Mouse (Mus musculus) lung, adult 18-20 months (tissue): ENCODE measurements around the gene Map3k14.
"Not testable (repeated sequence)": the region's sequence is repeated elsewhere in the genome, so short reads cannot be mapped to it uniquely, and the experiment has no call there.

ENCODE experiments used
- DNase-seq, 2 experiments: peaks; one replicate each; pipeline ENCODE4 v3.0.0; 2022; ENCODE audit warnings: mixed read lengths in 2 of 2

Gene Map3k14

DNA sequence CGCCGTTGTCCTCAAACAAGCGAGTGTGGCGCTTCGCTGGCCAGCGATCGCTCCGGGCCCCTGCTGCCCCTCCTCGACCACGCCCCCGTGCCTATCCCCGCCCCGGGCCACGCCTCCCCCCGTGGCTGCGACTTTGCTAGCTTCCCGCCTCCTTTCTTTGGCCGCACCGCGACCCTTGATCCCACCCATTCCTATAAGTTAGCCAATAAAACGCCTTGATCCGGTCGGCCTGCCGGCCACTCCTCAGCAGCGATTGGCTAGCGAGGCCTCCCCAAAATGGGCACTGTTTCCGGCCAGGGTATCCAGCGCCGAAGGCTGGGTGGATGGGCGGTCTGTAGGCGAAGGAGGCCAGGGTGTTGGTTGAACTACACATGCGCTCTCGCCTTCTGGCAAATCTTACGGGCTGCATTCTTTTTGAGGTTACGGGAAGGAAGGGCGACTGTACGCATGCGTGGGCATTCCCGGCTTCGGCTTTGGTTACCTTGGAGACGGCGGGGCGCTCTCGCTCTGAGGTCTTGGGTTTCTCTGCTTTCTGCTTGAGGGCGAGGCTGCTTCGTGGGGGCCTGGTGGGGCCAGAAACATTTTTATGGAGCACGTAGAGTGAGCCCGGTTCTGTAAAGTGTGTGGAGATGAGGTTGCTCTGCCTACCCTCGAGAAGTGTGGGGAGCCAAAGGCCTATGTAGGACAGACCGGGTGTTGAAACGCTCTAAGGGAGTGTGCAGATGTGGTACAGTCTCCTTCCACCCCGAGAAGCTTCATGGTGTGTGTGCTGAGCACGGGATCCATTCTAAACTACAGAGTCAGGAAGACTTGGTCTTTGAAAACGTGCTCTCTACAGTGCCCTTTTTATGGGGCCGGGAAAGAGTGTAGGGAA lies at the start of gene Map3k14:
Gene Map3k14 (minus strand): TSS at position 127 of the 874 bp plus-strand sequence.
- peak; percentile 100 for DNase-seq

DNA sequence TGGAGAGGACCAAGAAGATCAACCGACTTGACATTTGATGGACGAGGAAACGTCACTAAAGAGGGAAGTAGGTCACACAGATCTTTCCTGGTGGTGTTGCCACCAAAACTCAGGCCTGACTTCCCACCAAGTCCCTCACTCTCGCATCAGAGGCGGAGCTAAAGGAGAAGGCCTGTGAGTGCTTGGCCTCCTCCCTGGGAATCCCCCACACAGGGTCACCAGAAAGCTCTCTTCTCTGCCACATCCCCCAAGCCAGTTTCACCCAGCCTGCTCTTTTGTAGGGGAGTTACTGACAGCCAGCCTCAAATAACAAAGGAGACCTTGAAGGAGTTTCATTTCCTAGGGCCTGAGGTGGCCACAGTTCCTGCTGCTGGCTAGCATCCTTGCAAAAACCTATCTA lies 48.1 kb upstream of the Map3k14 start:
- no peak for DNase-seq

DNA sequence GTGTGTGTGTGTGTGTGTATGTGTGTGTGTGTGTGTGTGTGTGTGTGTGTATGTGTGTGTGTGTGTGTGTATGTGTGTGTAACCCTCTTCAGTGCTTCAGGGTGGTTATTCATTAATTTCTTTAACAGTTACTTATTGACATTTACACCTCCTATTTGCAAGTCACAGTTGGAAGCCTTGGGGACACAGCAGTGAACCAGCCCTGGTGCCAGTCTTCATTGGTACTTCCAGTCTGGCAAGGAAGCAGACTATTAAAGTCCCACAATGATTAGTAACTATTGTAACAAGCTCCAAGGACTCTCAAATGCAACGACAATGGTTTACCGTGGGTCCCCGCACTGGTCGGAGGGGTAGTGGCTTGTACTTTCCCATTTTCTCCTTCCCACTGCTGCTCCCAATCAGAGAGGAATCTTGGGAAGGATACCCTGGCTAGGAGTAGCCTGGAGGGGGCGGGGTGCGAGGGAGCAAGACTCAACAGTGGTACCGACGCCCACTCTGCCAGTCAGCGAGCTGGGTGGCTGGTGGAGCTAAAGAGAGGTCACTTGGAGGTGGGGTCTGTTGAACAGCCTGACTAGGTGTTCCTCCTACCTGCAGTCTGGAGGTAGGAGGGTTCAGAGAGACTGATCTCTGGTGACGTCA lies 47.6 kb upstream of the Map3k14 start:
- DNase-seq: no peak

DNA sequence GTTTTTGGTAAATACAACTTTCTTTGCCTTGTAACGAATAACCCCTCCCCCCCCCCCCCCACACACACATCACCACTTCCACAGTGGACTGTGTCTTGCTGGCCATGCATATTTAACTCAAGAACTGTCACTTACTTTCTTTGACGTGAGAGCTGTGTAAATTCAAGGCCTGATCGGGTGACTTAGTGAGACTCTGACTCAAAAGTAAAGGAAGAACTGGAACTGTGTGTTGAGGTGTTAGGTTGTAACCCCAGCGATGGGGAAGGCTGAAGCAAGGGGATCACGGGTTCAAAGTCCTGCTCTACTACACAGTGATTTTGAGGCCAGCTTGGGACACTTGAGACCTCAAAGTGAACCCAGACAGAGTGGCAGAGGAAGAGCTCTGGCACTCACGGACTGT lies 46.3 kb upstream of the Map3k14 start:
- DNase-seq: no peak

DNA sequence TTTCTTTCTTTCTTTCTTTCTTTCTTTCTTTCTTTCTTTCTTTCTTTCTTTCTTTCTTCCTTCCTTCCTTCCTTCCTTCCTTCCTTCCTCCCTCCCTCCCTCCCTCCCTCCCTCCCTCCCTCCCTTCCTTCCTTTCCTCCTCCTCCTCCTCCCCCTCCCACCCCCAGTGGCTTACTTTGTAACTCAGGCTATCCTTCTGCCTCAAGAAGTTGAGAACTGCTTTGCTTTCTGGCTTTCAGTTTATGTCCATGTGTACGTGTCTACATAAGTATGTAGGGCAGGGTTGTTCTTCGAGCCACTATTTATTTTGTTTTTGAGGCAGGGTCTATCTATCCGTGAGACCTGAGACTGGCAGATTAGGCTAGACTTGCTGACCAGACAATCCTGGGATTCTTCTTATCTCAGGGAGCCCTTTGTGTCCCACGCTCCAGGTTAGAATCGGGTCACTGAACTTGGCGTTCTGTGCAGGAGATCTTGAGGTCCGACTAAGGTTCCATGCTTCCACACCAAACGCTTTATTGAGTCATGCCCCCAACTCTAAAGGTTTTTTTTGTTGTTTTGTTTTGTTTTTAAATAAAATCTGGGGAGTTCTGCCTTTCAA lies 45.5 kb upstream of the Map3k14 start:
- no peak for DNase-seq

DNA sequence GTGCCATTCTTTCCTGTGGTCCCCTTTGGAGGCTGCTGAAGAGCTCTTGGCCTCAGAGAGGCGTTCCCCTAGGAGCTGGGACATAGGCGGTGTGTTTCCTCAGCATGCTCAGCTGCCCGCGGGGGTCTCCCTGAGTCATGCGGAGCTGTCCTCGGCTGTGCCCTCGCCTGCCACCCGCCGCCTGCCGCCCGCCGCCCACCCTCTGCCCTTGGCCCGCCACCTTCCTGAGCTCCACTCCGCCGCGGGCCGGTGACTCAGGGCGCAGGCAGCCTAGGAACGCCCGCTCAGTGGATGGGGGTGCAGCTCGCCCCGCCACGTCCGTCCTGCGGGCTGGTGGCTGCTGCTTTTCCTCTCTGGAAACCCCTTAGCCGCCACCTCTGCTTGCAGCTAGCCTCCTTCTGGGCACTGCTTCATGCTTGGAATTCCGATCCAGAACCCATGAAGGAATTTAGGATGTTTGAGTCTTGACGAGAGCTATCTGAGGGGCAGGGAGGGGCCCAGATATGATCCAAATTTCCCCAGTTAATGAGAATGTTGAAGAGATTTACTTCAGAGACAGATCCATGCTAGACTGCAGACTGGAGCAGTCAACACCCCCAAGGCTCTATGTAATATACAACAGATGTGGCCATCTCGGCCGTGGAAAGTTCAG lies 44.8 kb upstream of the Map3k14 start:
- DNase-seq: peak; percentile 71 to 76

DNA sequence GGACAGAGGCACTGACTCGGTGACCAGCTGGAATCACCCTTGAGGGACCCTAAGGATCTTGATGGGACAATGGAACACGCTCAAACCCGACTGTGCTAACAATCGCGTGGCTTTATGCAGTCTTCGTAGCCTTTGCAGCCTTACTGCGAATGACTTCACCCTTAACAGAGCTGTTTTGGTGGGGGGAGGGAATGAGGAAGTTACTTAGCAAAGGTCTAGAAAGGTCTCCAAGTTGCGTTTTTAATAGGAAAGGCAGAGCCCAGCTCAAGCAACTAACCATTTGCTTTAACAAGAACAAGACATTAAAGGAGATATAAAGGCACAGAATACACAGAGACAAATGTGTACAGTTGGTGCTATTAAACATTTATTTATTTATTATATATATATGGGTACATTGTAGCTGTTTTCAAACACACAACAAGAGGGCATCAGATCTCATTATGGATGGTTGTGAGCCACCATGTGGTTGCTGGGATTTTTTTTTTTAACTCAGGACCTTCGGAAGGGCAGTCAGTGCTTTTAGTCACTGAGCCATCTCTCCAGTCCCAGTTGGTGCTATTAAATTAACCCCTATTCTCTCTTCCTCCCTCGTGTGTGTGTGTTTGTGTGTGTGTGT lies 42.8 kb upstream of the Map3k14 start:
- no peak for DNase-seq

DNA sequence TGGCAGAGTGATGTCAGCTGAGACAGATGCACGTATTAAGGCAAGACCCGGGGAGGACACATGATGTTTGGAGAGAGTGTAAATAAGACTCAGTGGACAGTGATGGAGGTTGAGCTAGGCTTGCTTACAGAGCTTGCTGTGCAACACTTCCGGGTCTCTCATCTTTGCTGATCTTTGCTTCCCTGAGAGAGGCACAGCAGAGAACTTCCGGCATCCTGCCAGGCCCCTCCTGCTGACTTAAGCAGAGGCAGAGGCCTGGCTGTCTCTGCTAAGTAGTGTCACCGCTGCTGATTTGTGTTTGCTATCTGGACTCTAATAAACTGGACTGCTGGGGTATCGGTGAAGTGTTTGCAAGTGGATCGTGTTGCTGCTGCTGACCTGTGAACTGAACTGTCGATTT lies 40.6 kb upstream of the Map3k14 start:
- DNase-seq: peak; percentile 59 to 61

DNA sequence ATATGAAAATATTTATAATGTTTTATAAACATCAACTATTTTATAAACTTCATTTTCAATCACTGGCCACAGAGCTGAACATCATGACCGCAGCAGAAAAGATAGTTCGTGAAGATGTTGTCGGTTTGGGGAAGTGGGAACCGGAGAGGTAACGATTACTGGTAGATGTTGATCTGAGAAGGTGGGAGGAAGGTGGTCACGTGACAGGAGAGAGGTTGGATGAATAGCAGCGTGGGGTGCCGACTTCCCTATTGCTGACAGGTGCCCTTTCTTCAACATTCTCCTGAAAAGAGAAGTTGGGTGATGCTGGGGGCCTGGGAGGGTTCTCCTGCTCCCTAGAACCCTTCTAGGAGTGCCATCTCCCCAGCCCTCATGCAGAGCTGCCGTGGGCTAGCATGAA lies 37.3 kb upstream of the Map3k14 start:
- DNase-seq: no peak

DNA sequence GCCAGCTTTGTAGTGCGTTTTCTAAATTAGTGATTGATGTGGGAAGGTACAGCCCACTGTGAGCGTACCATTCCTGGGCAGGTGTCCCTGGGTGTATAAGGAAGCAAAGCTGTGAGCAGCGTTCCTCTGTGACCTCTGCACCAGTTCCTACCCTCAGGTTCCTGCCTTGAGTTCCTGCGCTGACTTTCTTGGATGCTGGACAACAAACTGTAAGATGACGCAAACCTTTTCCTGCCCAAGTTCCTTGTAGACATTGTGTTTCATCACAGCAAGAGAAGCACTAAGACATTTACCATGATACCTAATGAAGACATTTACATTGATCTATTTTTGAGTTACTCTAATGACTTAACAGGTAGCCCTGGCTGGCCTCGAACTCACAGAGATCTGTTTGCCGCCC lies 27.5 kb upstream of the Map3k14 start:
- DNase-seq: no peak

DNA sequence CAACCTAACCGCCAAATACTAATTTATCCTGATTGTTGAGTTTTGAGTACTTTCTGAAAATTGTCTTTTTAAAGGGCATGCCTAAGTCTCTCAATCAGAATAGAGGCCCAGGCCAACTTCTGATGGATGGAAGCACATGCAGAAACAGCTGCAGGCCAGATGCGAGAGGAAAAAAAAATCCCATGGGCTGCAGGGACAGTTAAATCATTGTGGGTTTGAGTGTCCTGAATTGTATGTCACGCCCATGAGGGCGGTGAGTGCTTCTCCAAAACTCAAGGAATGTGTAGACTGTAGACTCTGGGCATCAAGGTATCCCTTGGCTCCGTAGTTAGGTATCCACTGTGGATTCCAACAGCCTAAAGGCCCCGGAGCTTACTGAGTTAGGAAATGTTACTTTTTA lies 26.8 kb upstream of the Map3k14 start:
- no peak for DNase-seq

DNA sequence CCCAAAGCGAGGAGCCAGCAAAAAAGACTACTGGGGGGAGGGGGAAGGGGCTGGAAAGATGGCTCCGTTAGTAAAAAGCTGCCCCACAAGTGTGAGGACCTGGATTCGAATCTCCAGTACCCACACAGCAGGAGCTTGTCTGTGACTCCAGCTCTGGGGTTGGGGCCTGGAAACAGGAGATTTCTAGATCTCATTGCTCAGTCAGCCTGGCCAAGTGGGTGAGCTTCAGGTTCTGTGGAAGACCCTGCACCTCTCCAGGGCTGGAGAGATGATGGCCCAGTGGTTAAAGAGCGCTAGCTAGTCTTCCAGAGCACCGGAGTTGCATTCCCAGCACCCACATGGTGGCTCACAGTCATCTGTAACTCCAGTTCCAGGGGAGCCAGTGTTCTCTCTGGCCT lies 25.6 kb upstream of the Map3k14 start:
- DNase-seq: no peak

DNA sequence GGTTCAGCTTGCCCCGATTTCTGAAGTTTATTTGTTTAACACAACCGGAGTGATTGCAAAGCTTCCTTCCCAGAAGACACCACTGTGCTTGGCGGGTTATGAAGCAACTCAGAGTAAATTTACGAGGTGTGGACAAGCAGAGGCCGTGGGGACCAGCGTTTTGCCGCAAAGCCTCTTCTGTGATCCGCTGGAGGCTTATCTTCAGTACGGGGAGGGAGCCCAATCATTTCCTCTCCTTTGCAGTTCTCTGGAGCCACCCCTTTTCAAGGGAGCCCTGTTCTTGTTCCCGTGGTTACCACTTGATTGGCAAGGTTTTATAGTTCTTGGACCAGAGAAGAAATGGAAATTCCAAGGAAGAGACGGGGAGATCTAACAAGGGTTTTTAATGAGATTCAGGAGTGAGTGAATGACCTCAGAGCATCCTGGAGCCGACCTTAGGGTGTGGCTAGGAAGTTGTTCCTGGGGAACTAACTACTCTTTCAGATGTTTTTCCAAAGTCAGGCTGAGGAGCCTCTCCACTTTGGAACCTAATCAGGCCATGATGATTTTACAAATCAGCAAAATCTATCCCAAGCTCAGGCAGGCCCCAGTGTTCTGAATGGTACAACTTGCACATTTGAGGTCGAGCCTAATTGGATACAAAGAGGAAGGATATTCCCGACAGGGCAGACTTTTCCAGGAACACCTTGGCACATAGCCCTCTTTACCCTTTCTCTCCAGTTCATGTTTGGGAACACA lies 25.0 kb upstream of the Map3k14 start:
- peak; percentile 62 to 68 for DNase-seq

DNA sequence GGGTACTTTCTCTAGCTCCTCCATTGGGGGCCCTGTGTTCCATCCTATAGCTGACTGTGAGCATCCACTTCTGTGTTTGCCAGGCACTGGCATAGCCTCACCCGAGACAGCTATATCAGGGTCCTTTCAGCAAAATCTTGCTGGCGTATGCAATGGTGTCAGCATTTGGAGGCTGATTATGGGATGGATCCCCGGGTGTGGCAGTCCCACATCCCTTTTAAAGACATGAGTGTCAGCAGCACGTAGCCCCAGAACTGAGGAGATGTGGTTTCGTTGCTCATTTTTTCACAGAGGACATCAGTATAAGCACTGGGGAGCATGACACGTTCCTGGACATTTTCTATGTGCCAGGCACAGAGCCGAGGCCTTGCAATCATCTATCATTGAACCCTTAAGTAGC lies 23.6 kb upstream of the Map3k14 start:
- not testable (repeated sequence) for DNase-seq

DNA sequence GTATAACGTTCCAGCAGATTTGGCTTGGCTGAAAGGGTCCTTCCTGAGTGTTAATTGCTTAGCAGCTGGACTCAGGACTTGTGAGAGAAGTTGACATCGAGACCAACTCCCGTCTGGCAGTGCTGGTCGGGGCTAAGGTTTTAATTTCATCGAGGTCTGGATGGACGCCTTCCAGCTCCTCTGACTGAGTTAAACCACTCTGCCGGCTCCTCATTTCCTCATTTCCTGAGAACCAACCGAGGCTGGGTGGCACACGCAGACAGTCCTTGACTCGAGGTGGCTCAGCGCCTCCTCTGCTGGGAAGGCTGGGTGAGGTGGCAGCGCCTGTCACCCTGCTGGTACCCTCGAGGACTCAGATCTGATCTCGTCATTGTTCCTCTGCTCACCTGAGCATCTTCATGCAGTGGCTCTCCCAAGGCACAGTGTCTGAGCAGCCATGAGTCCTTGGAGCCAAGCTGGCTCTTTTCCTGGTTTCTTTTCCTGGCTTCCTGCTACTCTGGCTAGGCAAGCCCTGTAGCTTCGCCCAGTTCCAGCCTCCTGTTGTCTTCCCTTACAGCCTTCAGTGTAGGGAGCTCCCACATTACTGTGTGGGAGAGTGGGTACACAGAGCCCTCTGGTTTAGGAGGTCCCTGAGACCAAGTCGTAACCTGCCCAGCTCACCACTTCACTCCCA lies 21.2 kb upstream of the Map3k14 start:
- no peak for DNase-seq

DNA sequence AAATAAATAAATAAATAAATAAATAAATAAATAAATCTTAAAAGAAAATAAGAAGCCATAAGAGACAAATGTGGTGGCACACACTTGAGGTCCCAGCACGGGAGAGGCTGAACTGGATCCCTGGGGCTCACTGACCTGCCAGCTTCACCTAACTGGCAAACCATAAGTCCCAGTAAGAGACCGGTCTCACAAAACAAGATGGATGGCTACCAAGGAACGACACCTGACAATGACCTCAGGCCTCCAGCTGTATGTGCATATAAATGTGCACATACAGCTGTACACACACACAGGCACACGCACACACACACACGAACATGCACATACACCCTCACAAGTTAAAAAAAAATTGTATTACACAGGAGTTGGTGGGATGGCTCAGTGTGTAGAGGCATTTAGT lies 19.6 kb upstream of the Map3k14 start:
- no peak for DNase-seq

DNA sequence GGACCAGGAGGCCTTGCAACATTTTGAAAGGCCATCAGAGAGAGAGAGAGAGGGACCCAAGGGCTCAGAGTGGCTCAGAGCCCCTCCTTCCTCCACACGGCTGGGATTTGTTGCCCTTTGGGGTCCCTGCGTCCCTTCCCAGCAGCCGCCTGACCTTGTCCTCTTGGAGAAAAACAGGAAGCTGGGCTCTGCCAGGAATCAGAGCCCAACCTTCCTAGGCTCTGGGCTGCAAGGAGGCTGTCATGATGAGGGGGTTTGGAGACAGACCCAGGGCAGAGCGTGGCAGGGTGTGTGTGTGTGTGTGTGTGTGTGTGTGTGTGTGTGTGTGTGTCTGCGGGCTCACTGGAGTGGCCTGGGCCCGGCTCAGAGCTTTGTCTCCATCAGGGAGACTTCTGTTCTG lies 18.7 kb upstream of the Map3k14 start:
- peak; percentile 59 to 72 for DNase-seq

DNA sequence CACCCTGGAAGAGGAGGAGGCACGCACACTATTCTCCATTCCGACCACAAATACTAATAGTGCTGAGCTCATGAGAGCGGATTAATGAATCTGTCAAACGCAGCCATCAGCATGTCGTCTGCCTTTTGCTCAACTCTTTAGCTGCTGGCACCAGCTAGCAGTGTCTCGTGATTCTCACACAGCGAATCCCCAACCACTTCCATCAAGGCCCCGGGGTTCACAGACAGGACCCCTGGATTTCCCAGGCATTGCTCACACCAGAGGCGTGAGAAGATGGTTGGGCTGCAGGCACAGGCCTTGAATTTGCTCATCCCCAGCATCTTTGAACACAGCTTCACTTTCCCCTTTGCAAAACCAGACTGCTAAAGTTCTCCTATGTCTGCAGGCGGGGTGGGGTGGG lies 18.0 kb upstream of the Map3k14 start:
- no peak for DNase-seq

DNA sequence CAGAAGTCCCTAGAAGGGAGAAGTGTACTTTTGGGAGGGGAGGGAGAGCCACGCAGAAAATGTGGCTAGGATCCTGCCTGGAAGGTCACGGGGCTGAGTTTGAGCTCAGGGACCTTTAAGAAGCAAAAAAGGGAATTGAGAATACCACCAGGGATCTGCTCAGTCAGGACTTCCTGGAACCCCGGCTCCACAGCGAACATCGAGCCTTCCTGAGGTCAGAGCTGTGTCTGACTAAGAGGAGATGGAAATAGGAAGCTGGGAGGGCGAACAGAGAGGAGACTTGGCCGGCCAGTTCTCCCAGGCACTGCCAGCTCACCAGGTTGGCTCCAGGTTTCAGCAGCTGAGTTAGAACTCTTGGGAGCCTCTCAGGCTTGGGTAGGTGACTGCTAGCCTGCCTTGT lies 14.5 kb upstream of the Map3k14 start:
- DNase-seq: peak in 1 of 2 experiments; percentile 47

DNA sequence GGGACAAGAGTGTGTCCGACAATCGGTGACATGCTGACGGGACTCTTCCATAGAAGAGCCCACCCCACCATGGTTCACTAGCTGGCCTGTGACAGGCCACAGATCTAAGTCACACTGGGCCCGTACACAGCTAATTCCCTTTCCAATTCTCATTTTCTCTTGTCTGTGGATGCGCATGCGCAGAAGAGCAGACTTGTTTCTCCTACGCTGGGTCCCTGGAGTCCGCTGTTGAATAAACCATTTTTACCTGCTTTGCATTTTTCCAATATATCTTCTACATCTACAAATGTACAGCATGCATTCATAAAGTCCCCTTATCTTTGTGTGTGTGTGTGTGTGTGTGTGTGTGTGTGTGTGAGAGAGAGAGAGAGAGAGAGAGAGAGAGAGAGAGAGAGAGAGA lies 9.2 kb upstream of the Map3k14 start:
- DNase-seq: no peak

DNA sequence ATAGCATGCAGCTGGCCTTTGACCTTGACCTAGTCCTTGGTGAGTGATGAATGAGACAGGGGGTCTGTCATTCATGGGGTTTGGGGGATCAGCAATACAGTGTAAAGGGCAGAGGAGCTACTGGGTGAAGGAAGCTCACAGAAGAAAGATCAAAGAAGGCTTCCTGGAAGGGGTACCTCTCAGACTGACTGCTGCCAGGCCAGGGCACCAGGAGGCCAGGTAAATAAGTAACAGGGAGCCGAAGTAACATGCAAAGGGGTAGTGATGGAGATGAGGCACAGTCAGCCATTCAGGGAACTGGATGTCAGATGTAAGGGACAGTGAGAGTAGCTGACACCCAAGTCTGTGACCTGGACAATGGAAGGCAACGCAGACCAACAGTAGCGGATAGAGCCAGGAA lies 5.6 kb upstream of the Map3k14 start:
- DNase-seq: no peak

DNA sequence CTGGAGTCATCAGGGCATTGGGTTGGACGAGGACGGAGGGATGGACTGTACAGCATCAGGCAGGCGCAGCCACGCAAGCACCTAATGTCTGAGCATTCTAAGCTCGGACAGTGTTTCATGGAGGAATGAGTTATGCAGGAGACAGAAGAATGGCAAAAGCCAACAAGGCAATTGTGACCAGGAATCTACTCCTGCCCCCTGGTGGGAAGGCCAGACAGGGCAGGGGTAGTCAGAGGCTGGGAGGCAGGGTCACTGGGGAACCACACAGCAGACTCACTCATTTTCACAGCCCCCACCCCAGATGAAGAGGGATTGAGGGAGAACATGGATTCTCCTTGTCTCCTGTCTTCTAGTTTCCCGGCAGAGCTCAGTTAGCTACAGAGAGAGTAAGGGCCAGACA lies 4.7 kb upstream of the Map3k14 start:
- peak; percentile 51 to 61 for DNase-seq
